Mouse (Mus musculus): ENCODE measurements around the gene Eef1akmt1.
A peak's percentile ranks its signal among the peaks of the same experiment; 100 is the strongest.

GRCm38 (mm10) chr14:57619487-57619886, 48.1 kb upstream of the Eef1akmt1 start:
- TF ChIP-seq CTCF (IDR thresholded peaks at IDR 0.05; ENCODE audit: low read depth) (peak; percentile 85), EP300 (optimal IDR thresholded peaks at IDR 0.05) (no peak)

Data from stomach, postnatal 0 days (tissue).